Mouse (Mus musculus): ENCODE measurements around the gene Gfod1.

Gene Gfod1

DNA sequence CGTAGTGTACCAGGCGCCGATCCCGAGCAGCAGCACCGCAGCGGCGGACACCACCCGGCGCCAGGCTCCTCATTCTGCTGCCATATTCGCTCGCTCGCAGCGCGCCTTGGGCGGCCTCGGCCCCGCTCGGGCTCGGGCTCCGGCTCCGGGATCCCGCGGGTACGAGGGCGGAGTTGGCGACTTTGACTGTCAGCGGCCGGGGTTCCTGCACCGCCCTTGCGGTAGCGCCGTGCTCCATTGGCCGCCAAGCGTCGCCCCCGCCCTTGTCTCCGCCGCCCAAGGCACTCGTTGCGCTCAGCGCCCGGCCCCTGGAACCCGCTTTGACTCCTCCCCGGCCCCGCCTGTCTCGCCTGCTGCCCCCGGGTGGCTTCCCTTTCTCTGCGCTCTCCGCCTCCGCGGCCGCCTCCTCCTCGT is at the start of gene Gfod1:
Gene Gfod1, minus strand, starts transcription at position 155 of the 414 bp plus-strand sequence.
- DNase-seq (ENCODE audit: extremely low read depth, insufficient read length, low spot score) = peak; percentile 98

DNA sequence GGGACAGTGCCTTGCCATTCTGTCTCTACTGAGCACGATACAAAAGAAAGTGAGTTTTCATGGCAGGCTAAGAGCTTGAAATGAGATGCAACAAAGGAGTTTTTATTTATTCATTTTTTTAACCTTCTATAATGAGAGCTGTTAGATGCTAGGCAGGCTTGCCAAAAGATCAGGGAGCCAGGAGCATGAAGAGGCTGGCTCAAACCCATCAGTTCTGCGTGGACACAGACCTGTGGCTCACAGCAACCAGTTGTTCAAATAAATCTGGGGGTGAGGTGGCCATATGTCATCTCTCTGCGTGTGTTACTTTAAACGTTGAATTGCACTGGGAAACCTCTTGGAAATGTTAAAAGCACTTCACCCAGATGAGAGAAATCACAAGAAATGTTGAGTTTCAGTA is 49.4 kb upstream of the Gfod1 start:
- DNase-seq (ENCODE audit: extremely low read depth, insufficient read length, low spot score) = no peak

DNA sequence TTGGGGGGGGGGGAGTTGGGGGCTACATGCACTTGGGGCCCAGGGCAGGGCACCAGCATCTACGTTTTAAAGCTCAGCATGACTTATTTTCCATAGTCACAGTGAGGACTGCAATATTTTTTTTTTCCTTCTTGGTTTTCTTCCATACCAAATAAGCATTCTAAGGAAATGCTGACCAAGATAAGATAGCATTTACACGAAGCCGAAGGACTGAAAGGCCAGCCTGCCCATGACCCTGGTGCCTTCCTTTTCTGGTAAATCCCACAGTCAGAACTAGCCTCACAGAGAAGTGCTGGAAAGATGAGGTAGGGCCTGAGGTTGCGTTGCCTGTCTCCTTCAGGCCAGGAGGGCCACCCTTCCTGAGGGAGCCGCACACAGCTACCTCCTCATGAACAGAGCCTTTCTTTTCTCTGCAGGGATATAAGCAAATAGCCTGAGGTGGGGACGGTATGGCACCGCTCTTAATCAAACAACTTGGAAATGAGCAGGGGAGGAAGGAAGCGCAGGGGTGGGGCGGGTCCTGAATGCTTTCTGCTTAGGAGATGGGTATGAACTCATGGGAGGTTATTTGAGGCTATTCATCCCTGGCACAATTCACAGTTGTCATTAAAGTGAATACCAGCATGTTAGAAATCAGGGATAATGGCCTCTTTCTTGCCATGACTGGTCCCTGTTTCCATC is 46.7 kb upstream of the Gfod1 start:
- no peak for DNase-seq (ENCODE audit: extremely low read depth, insufficient read length, low spot score)

DNA sequence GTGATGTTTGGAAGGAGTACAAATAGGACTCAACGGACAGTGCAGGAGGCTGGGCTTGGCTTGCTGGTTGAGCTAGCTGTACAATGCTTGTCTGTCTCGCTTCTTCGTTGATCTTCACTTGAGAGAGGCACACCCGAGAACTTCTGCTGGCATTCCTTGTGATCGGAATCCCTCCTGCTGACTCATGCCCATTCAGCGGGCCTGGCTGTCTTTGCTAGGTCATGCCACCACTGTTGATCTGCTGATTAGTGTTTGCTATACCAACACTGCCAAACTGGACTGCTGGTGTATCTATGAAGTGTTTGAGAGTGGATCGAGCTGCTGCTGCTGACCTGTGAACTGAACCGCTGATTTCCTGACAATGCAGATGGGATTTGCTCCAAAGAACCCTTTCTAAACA is 45.4 kb upstream of the Gfod1 start:
- DNase-seq (ENCODE audit: extremely low read depth, insufficient read length, low spot score) = peak; percentile 49

DNA sequence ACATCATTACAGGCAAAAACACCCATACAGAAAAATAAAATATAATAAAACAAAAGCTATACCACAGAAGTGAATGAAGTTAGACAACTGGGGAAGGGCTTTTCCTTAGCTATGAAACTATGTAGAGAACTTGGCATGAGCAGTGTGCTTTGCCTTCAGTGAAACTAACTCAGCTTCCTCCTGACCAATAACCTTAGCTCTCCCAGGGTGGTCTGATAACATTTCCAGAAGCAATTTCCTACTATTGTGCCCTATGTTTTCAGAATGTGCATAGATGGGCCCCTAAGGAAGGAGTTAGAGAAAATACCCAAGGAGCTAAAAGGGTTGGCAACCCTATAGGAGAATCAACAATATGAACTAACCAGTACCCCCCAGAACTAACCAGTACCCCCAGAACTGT is 42.9 kb upstream of the Gfod1 start:
- no peak for DNase-seq (ENCODE audit: extremely low read depth, insufficient read length, low spot score)

DNA sequence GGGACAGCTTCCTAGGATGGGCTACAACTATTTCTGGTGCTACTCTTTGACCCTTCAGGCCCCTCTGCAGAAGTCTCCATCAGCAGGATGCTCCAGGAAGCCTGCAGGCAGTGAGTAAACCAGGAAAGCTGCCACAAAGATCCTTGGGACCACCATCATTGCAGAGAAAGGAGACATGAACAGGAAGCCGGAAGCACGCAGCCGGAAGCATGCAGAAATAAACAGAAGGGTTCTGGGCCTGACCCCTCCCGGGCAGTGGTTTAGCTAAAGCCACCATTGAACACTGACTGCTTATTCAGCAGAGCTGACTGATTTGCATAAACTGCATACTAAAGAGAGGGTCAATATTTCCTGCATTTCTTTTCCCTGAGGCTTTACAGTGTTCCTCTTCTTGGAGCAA is 34.7 kb upstream of the Gfod1 start:
- no peak for DNase-seq (ENCODE audit: extremely low read depth, insufficient read length, low spot score)

DNA sequence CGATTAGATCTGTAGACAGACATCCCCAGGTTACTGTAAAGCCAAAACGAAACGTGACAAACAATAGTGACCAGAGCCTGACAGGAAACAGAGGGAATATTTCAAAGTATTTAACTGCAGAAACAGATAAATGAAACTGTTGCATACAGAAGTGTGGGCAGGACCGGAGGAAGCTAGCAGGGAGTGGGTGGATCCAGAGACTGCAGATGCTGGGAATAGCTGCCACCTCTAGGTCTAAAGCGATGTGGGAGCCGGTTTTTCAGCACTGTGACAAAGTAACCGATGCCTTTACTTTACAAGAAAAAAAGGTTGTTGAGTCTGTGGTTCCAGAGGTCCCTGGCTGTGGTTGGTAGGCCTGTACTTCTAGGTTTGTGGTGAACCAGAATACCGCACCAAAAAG is 34.0 kb upstream of the Gfod1 start:
- no peak for DNase-seq (ENCODE audit: extremely low read depth, insufficient read length, low spot score)

DNA sequence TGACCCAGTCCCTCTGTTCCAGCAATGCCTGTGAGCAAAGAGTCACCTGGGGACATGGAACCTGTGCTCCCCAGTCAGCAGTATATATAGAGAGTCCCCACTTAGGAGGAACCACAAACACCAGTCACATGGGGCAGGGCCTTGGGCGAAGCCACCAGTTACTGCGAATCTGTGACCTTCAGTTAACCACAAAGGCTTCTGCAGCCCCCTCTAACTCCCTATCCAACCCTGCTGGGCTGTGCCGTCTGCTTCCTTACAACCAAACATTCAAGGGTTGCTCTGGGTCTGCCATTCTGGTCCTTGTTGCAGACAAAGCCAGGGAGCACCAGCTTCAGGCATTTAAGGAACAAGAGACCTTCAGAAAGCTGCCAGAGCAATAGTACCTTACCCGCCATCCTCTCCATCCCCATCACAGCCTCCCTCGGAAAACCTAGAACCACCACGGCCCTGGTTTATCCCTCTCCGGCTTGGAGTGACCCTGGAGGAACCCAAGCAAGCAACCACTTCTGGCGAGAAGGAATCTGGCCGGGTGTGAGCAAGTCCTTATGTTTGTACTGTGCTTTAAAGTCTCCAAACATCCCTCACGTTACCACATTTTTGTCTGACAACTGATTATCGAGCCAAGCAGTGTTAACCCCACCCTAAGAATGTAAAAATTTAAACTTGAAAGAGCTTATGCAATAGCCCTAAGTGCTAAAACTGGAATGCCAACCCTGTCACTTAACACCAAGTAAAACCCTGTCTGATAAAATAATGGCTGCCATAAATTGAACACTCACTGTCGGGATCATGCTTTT is 32.7 kb upstream of the Gfod1 start:
- DNase-seq (ENCODE audit: extremely low read depth, insufficient read length, low spot score) = no peak

DNA sequence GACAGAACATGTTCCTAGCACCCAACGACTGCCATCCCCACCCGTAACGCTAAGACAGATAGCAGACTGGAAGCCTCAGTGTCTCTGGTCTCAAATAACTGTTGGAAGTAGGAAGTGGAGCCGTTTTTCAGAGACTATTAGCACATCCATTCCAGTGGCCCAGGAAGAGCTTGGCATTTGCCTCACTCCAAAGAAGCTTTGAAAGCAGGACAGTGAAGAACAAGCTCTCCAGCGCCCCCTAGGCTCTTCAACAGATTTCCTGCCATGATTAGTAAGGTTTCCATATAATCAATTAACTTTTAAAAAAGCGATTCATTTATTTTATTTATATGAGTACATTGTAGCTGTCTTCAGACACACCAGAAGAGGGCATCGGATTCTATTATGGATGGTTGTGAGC is 28.6 kb upstream of the Gfod1 start:
- no peak for DNase-seq (ENCODE audit: extremely low read depth, insufficient read length, low spot score)

DNA sequence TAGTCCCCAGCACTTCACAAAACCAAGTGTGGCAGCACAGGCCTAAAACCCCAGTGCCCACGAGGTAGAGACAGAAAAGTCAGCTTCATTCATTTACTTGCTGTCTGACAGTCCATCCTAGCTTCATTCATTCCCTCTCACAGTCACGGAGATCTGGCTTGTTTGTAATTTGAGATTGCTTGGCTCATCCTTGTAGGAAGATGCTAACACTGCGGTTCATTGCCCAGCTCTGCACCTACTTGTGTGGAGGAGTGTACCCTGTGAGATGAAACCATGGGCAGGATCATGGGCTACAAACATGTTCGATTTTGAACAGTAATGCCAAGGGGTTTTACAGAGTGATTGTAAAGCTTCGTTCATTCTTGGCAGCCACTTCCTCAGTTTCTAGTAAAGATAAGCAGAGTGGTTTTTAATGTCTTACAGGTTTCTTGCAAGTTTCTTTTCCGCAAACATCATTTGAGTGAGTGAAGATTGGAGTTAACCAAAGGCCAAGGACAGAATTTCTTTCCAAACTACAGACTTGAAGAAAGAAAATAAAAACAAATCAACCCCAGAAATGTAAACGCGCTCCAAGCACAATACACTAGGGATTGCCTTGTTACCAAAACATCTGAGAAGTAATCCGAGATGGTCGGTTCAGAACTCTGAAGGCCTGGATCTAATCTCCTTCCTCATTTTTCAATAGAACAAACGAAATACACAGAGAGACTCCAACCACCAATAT is 27.9 kb upstream of the Gfod1 start:
- DNase-seq (ENCODE audit: extremely low read depth, insufficient read length, low spot score) = no peak

DNA sequence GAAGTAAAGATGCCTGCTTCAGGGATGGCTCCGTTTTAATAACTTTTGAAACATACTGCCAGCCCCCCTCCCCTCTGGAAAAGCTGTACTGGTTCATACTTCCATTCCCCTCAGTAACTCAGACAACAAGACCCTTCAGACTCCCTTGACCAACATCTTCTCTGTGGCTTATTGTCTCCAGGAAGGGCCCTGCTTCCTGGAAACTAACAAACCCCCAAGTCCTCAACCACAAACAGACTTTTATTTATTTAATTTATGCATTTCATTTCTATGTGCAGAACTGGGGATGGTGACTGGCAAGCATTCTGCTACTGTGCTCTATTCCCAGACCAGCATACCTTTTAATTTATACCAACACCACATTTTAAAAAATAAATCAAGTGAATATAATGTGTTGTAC is 21.5 kb upstream of the Gfod1 start:
- DNase-seq (ENCODE audit: extremely low read depth, insufficient read length, low spot score) = no peak

DNA sequence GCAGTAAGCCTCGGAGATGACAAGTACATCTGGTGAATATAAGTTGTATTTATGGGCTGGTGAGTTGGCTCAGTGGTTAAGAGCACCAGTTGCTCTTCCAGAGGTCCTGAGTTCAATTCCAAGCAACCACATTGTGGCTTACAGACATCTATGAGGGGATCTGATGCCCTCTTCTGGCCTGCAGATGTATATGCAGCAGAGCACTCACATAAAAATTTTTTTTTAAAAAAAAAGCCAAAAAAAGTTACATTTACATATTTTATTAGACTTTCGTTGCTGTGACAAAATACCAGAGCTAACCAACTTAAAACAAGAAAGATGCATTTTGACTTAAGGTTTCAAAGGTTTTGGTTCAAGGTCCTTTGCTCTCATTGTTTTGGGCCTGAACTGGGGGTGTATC is 17.5 kb upstream of the Gfod1 start:
- no peak for DNase-seq (ENCODE audit: extremely low read depth, insufficient read length, low spot score)

DNA sequence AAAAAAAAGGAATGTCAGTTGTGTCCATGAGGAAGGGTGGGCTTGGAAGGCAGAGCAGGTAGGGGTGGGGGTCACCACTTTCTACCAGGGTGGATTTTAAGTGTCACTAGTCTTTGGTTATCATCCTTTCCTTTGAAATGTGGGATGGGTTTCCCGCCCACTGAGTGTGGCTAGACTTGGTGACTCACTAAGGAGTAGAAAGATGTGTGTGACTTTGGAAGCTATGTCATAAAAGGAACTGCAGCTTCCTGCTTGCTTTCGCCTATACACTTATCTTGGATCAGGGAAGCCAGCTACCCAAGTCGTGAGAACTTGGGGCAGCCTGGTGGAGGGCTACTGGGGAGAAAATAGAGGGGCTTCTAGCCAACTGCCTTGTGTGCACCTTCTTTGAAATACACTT is 15.4 kb upstream of the Gfod1 start:
- DNase-seq (ENCODE audit: extremely low read depth, insufficient read length, low spot score) = peak; percentile 35

DNA sequence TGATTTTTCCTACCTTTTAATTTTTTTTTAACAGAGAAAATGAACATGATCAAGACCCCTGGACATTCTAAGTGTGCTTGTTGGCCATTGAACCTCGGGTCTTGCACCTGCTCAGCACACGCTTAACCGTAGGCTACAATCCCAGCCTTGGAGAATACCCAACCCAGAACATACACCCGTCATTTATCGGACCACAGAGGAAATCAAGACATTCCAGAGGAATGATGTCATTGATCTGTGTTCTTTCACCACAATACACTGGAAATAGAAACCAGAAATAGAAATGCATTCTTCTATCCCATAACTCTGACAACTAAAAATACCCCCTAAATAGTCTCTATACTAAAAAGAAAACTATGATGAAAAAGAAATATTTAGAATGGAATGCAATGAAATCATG is 13.4 kb upstream of the Gfod1 start:
- DNase-seq (ENCODE audit: extremely low read depth, insufficient read length, low spot score) = peak; percentile 30

DNA sequence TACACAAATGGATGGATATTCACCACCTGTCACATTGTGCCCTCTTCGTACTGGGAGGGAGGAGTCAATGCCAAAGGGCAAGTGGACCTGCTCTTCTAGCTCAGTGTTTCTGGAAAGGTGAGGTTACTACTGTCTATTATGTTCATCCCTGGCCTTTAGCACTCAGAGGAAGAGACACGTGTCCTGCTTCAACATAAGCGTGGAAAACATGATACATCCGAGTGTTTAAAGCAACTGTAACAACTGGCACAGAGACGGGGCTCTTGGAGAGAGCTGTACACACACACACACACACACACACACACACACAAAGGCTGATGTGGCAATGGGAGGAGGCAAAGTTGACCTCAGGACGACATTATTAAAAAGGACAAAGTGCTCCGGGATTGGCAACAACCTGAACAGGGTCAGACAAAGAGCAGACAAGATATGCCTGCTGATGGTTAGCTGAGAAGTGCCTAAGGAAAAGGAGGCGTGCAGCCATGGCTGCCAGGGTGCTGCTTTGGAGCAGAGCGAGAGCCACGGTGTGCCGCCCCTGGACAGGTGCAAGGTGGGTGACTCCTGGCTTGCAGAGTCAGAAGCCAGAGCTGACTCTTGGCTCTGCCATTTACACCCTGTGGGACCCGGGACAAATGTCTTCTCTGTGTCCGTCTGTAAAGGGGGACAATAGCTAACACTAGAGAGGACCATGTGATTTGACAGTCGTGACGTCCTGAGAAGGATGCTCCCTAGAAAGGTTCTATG is 1.4 kb upstream of the Gfod1 start:
- no peak for DNase-seq (ENCODE audit: extremely low read depth, insufficient read length, low spot score)

DNA sequence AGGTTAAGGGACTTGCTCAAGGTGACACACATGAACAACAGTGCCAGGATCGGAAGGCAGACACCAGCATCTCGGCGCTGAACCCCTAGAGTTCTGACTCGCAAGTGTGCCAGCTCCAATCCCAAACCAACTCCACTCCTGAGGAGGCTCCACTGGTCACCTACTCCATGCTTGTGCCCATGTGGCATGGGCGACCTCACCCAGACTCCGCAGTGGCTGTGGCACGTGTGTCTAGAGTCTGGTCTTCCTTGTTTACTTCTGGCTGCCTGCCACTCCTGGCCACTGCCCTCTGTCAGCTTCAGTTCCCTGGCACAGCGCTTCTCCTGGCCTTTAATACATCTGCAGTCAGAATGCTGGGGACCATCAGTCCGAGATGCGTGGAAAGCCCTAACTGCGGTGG is 728 bp upstream of the Gfod1 start:
- DNase-seq (ENCODE audit: extremely low read depth, insufficient read length, low spot score) = no peak

DNA sequence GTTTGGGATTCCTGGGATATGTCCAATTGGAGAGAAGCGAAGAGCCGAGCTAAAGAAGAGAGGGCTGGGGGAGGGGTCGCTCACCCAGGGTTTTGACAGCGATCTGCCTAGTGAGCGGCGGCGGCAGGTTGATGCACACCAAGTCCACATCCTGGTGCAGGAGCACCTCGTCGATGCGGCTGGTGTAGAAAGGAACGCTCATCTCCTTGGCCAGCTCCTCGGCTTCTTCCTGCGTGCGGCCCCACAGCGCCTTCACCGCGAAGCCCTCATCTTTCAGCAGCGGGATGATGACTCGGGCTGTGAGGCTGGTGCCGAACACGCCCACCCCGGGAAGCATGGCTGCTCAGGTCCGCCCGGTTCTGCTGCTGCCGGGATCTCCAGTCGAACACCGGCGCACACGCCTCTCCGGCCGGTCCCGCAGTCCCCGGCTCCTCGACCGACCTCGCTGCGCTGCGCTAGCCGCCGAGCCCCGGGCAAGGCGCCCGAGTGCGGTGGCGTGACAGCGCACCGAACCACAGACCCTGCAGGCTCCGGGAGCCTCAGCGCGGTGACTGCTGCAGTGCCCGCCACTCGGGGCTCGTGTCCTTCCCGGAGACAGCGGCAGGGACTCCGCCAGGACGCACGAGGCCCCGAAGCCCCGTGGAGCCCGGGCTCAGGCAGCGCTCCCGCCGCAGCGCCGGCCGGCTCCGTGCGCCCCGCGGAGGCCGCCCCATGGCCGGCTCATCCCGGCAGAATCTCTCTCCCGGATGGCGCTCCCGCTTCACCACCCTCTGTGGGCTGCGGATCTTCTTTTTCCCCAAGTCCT is 609 bp downstream of the Gfod1 start:
- DNase-seq (ENCODE audit: extremely low read depth, insufficient read length, low spot score) = peak; percentile 70

DNA sequence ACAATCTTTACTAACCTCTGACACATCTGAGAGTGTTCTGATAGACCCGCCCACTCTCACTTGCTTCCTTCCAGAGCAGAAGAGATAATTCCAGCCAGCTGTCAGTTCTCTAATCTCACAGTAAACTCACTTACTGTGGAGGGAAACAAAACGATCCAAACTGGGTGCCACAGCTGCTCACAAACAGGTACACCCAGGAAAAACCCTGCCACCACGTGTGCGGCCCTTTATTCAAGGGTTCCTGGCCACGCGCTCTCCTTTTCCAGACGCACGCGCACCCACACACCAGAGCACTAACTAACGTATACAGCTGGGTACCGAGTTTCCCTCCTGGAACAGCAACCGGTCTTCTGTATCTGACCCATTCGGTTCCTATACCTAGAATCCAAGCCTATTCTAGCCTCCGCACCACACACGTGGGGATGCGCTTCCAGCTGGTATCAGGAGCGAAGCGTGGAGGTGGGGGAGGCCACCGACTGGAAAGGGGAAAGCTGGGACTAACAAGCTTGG is 1.3 kb downstream of the Gfod1 start:
- no peak for DNase-seq (ENCODE audit: extremely low read depth, insufficient read length, low spot score)

DNA sequence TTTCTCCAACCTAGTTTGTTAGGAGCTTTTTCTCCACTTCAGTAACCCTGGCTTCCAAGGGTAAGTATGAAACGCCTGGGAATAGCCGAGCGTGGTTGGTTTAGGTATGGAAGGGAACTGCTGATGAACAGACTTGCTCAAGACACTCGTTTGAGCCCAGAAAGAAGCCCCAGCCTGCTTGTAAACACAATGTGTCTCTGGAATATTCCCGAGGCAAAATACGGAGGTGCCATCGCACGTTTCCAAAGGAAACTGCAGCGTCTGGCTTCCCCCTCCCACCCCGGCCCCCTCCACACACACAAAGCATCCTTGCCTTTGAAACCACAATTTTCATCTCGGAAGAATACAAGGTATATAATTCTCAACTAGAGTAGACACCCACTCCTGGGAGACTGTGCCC is 1.7 kb downstream of the Gfod1 start:
- no peak for DNase-seq (ENCODE audit: extremely low read depth, insufficient read length, low spot score)

DNA sequence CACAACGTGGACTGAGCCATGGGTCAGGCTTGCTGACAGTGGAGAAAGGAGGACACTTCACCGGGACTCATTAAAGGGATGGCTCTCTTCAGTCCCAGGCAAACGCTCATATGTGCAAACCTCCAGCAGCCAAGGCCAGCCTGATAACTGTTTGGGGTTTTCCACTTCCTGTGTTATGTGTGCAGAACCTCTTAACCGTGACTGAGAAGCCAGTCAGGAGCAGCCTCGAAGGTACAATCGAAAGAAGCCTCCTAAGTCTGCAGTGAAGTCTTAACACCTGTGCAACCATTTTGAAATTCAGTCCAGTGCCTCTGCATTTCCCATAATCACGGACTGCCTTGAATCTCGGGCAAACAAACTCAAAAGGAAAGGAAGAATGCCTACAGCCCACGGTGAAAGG is 3.1 kb downstream of the Gfod1 start:
- no peak for DNase-seq (ENCODE audit: extremely low read depth, insufficient read length, low spot score)
